Mouse (Mus musculus) heart, postnatal 4 days (tissue): ENCODE measurements around the gene Fgfr1op. TPM values are rescaled to one million over a fixed set of nuclear protein-coding genes. Genes with fewer than 3 reads are reported as not detected.
"Not testable (repeated sequence)": the region's sequence is repeated elsewhere in the genome, so short reads cannot be mapped to it uniquely, and the experiment has no call there.

Experiments
- DNase-seq: peaks from one replicate; pipeline ENCODE4 v3.0.0; 2021
- total RNA-seq, 2 experiments: library from RNA; stranded (reverse); gene quantifications; 2 replicates each; pipeline ENCODE4 v1.2.3; 2021

Gene Fgfr1op
- 10 to 100 TPM; 16.0 to 21.0 TPM for total RNA-seq

DNA sequence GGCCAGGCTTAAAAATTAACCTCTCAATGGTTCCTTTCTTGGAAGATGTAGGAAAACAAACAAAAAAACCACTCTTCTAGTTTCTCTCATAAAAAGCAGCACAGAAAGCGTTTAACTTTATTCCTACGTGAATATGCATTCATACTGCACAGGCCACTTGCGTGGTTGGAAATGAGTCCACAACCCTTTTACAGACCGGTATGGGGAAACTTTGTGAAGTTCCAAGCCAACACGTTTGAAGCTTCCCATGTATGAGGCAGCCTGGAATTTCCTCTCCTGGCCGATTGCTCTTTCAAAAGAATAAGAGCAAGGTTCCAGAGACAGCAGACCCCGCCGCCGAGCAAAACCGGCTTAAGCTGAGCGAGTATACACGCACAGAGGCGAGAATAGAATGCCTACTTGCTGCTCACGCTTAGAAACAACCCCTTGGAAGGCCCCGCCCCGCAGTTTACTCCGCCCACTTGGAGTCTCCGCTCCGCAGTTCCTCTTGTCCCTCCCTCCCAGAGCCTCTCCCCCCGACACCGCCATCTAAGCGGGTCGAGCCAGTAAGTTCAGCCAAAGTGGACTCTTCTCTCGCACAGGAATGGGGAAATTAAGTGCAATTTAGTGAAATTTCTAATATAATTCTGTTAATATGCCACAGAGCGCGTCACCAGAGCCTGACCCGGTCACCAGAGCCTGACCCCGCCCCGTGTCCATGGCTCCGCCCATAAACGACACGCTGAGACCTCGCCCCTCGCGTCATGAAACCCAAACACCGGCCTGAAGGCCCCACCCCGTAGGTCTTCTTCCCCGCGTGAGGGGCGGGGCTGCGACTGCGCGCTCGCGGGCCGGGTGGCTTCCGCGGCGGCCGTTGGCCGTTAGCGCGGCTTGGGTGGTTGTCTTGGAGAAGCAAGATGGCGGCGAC lies at the start of gene Fgfr1op:
Gene Fgfr1op (plus strand): TSS at position 801 of the 907 bp plus-strand sequence.
- DNase-seq: peak; percentile 51

GRCm38 (mm10) chr17:8116378-8116777 lies 48.9 kb upstream of the Fgfr1op start:
- DNase-seq: not testable (repeated sequence)

- DNase-seq: not testable (repeated sequence)
Observed at GRCm38 (mm10) chr17:8116928-8117327, 48.4 kb upstream of the Fgfr1op start.

GRCm38 (mm10) chr17:8122974-8123373 lies 42.3 kb upstream of the Fgfr1op start:
- not testable (repeated sequence) for DNase-seq

DNA sequence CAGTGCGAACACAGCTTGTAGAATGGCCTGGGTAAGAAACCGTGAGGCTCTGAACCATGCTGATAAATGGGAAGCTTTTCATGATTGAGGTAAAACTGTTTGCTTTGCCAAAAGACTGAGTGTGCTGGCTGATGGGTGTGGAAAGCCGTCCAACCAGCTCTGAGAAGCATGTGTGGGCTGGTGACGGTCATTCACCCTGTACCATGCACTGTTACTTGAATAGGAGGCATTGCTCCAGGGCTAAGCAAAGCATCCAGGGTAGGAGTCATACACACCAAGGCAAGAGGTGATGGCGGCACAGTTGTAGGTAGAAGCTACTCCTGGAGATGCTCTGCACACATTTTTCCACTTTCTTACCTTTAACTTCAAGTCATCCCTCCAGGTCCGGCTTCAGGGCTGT lies 40.7 kb upstream of the Fgfr1op start:
- DNase-seq: not testable (repeated sequence)

GRCm38 (mm10) chr17:8128326-8128993 lies 36.8 kb upstream of the Fgfr1op start:
- DNase-seq: not testable (repeated sequence)

DNA sequence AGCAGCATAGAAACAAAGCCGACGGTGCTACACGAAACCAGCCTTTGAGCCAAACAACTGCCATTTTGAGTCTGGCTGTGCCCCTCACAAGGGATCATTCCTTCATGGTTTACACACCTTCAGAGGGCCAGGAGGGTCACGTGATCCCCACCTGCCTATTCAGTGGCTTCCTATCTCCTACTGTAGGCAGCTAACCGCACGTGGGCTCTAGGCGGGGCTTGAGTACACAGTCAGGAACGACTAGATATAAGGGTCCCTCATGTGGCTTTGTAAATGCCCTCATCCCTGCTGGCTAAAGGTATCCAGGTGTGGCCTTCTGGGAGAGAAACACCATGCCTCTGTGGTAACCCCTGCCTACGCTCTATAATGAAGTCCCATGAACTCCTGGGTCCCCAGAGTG lies 35.7 kb upstream of the Fgfr1op start:
- not testable (repeated sequence) for DNase-seq

- DNase-seq: not testable (repeated sequence)
Observed at GRCm38 (mm10) chr17:8130849-8131248, 34.5 kb upstream of the Fgfr1op start.

DNA sequence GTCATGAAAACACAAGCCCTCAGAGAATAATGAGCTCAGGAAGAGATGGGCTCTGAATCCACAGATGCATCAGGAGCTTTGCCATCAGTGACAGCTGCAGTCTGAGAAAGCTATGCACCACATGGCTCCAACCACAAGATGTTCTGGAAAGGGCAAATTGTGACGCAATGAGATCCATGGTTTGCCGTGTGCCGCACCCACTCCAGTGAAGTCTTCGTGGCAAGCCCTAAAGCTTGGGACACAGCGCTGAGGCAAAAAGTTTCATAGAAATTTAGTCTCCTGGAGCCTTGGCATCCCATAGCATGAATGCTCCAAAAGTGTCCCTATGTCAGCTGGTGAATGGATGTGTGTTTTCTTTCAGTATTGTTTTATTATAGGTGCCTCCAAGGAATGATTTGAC lies 27.2 kb upstream of the Fgfr1op start:
- DNase-seq: not testable (repeated sequence)

- DNase-seq: not testable (repeated sequence)
Observed at GRCm38 (mm10) chr17:8140210-8140609, 25.1 kb upstream of the Fgfr1op start.

- DNase-seq: peak; percentile 12
Observed at GRCm38 (mm10) chr17:8143802-8144673, 21.3 kb upstream of the Fgfr1op start.

- not testable (repeated sequence) for DNase-seq
Observed at GRCm38 (mm10) chr17:8146931-8147330, 18.4 kb upstream of the Fgfr1op start.

- peak; percentile 48 for DNase-seq
Observed at GRCm38 (mm10) chr17:8147439-8148316, 17.6 kb upstream of the Fgfr1op start, which contains the start of the genes Gm49673 and Rnaset2a. TSS of gene Gm49673 (minus strand) at chr17:8147788. TSS of gene Rnaset2a (minus strand) at chr17:8148097.

- not testable (repeated sequence) for DNase-seq
Observed at GRCm38 (mm10) chr17:8155010-8155409, 10.3 kb upstream of the Fgfr1op start.

GRCm38 (mm10) chr17:8155982-8156381 lies 9.3 kb upstream of the Fgfr1op start:
- not testable (repeated sequence) for DNase-seq

GRCm38 (mm10) chr17:8158627-8159026 lies 6.7 kb upstream of the Fgfr1op start:
- not testable (repeated sequence) for DNase-seq

DNA sequence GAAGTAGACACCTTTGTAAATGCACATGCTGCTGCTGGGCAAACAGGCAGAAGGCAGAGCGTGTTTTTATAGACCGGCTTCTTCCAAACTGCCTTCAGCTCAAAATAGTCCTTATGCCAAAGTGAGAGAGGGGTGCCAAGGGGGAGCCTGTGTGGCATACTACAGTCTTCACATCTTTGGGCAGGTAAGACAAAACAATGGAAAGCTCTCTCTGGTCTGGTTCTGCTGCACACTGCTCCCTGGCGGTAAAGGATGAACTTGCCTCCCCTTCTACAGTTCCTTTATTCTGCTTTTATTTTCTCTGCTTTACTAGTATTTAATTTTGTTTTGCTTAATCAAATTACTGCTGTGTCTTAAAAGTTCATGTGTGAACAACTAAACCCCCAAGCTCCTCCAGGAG lies 4.3 kb upstream of the Fgfr1op start:
- DNase-seq: peak; percentile 53

DNA sequence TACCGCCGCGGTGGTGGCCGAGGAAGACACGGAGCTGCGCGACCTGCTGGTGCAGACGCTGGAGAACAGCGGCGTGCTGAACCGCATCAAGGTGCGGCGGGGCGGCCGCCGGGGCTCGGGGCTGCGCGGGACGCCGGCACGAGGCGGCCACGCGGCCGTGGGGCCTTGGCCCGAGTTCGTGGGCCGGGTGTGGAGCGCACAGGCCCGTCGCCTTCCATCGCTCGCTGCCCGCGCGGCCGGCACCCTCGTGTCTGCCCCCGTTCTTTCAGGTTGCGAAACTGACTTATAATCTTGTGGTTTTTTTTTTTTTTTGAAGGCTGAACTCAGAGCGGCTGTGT lies 276 bp downstream of the Fgfr1op start:
- peak; percentile 31 for DNase-seq

DNA sequence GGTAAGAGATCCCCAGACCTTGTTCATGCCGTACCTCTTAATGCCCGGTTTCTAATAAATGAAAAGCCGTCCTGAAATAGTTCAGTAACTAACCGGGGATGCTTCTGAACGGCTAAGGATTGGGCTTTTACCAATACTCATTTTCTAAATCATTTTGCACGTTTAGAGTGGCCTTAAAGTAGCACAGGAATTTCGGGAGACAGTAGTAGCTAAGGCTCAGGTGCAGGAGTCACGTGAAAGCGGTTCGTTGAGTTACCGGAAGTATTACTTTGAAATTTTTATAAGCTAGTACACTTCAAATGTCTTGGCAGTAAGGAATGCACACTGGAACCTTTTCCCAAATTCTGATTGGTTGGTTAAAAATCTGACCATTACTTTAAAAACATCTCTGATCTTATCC lies 676 bp downstream of the Fgfr1op start:
- not testable (repeated sequence) for DNase-seq

DNA sequence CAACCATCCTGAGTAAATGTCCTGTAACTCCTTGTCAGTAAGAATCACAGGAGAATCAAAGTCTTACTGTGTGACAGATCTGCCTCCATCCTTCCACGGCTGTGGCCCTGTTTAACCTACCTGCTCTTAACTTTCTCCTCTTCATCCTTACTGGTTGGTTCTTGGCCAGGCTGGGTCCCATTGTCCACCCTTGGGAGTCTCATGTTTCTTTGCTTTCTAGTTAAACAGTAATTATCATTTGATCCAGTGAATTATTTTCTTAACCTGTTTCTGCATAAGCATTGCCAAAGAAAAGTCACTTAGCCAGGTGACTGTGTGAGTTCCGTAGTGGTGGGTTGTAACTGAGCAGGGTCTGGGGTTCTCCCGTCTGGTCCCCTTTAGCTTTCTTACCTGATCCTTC lies 1.2 kb downstream of the Fgfr1op start:
- DNase-seq: not testable (repeated sequence)

GRCm38 (mm10) chr17:8167436-8167835 lies 2.1 kb downstream of the Fgfr1op start:
- not testable (repeated sequence) for DNase-seq
